Mouse (Mus musculus): ENCODE measurements around the gene Ifnz. TPM values are rescaled to one million over a fixed set of nuclear protein-coding genes. Genes with fewer than 3 reads are reported as not detected.
"Not testable (repeated sequence)": the region's sequence is repeated elsewhere in the genome, so short reads cannot be mapped to it uniquely, and the experiment has no call there.

The Ifnz gene
- total RNA-seq (2012; rRNA removed) (not detected in 2 replicates), total RNA-seq (2014; rRNA removed) (not detected in 2 replicates), polyA plus RNA-seq (2012; ENCODE audit: insufficient read length, low read depth) (not detected in 2 replicates)

DNA sequence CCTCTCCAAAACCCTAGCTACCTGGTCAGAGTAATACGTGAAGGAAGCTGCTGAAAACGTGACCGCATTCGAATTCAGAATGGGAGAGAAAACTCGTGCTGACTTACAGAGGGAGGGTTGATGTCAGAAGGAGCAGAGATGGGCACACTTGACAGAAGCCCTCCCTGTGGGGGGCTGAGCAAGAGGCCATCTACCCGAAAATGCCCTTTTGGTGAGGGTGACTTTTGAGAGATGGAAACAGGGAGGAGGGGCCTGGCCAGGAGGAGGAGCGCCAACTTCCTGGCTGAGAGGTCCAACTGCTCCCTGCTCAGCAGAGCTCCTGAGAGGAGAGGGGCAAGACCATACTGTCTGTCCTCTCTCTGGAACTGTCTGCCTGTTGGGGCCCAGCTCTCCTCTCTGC is at the start of gene Ifnz:
Ifnz (plus strand) TSS at position 301 of the 400 bp plus-strand sequence.
- DNase-seq (ENCODE audit: extremely low read depth); in situ Hi-C loops (cut with MboI; ENCODE audit: low pct_ligation_motif_present, low pct_unique_long_range_greater_than_20kb, low sequenced_read_pairs); dilution Hi-C loops (cut with MboI; ENCODE audit: extremely low pct_ligation_motif_present, extremely low pct_unique_long_range_greater_than_20kb, low sequenced_read_pairs); H3K27me3 ChIP-seq (replicated peaks); H3K9ac ChIP-seq (ENCODE audit: insufficient read depth, low read depth); H3K79me2 ChIP-seq (replicated peaks; ENCODE audit: control insufficient read depth, extremely low read depth, insufficient read depth, poor library complexity, severe bottlenecking); H3K4me1 ChIP-seq (ENCODE audit: control insufficient read depth in 1 of 2, insufficient read depth in 2 of 2); H3K36me3 ChIP-seq (replicated peaks in 1 of 2; ENCODE audit: control insufficient read depth in 1 of 2, insufficient read depth in 1 of 2, low read length in 1 of 2); H3K27ac ChIP-seq (ENCODE audit: insufficient read depth, low read depth); H3K4me2 ChIP-seq (ENCODE audit: insufficient read depth, low read depth, poor library complexity, severe bottlenecking); H3K9me3 ChIP-seq (replicated peaks; ENCODE audit: low read length): not testable (repeated sequence)
- peak within 1 kb of the TSS in 1 of 3 experiments; percentile 60 for H3K4me3 ChIP-seq (replicated peaks in 1 of 3; ENCODE audit: low read depth in 2 of 3, low read length in 2 of 3, poor library complexity in 1 of 3)

DNA sequence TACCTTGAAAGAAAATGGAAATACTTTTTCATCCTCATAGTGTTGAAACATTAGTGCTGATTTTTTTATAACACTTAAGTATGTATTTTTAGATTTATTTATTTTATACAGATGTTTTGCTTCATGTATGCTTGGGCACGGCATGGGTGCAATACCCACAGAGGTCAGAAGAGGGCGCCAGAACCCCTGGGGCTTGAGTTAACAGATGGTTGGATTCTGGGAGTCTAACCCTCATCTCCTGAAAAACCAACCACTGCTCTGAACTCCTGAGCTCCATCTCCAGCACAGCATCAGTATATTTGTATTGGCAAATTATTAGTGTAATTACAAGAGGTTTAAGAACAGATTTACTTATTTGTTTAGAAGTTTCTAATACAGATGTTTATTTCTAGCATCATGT is 43.5 kb upstream of the Ifnz start:
- peaks cover 5 to 7% of the 10 kb centered on the region in 2 experiments for H3K4me1 ChIP-seq (ENCODE audit: control insufficient read depth in 1 of 2, insufficient read depth in 2 of 2)
- in situ Hi-C loops (cut with MboI; ENCODE audit: low pct_ligation_motif_present, low pct_unique_long_range_greater_than_20kb, low sequenced_read_pairs) = loop anchor here (5.0 kb wide), 1 partner anchor 36 kb away; no protein-coding TSS in a partner anchor
- H3K4me3 ChIP-seq (replicated peaks in 1 of 3; ENCODE audit: low read depth in 2 of 3, low read length in 2 of 3, poor library complexity in 1 of 3) = no peak overlapping the region
- H3K27ac ChIP-seq (ENCODE audit: insufficient read depth, low read depth) = no peak overlapping the region
- H3K27me3 ChIP-seq (replicated peaks) = peaks cover 59% of the 10 kb centered on the region
- DNase-seq (ENCODE audit: extremely low read depth) = peak; percentile 62
- peak; percentile 79 for TF ChIP-seq SMC3 (IDR thresholded peaks at IDR 0.05; ENCODE audit: low read depth, low read length)
- TF ChIP-seq CHD1 (IDR thresholded peaks at IDR 0.05; ENCODE audit: low read depth, low read length) = no peak
- no peak for TF ChIP-seq MAFK (IDR thresholded peaks at IDR 0.05; ENCODE audit: insufficient replicate concordance, low read length)
- no peak for TF ChIP-seq TBP (conservative IDR thresholded peaks at IDR 0.05; ENCODE audit: low read depth, low read length)
- TF ChIP-seq MEF2A (IDR thresholded peaks at IDR 0.05; ENCODE audit: borderline replicate concordance, low read depth, low read length) = no peak
- no peak for TF ChIP-seq GABPA (IDR thresholded peaks at IDR 0.05; ENCODE audit: insufficient replicate concordance, low read depth, low read length)
- peak; percentile 91 to 96 for TF ChIP-seq CTCF (conservative IDR thresholded peaks at IDR 0.05 in 1 of 2, IDR thresholded peaks at IDR 0.05 in 1 of 2; ENCODE audit: low read depth in 2 of 2, low read length in 2 of 2)
- peak; percentile 79 for TF ChIP-seq RAD21 (IDR thresholded peaks at IDR 0.05; ENCODE audit: low read depth, low read length)
- TF ChIP-seq JUN (IDR thresholded peaks at IDR 0.05; ENCODE audit: insufficient read depth, low read depth, low read length) = no peak
- no peak for TF ChIP-seq MYC (IDR thresholded peaks at IDR 0.05; ENCODE audit: low read depth, low read length)
- no peak for TF ChIP-seq NRF1 (IDR thresholded peaks at IDR 0.05; ENCODE audit: low read depth, low read length)
- no peak for TF ChIP-seq EP300 (IDR thresholded peaks at IDR 0.05; ENCODE audit: low read length)
- TF ChIP-seq MAX (IDR thresholded peaks at IDR 0.05; ENCODE audit: low read length) = no peak
- no peak for TF ChIP-seq ZMIZ1 (IDR thresholded peaks at IDR 0.05; ENCODE audit: low read depth, low read length)
- TF ChIP-seq ZKSCAN1 (IDR thresholded peaks at IDR 0.05; ENCODE audit: borderline replicate concordance, low read depth, low read length) = no peak
- TF ChIP-seq ELF1 (IDR thresholded peaks at IDR 0.05; ENCODE audit: low read depth, low read length) = no peak
- dilution Hi-C loops (cut with MboI; ENCODE audit: extremely low pct_ligation_motif_present, extremely low pct_unique_long_range_greater_than_20kb, low sequenced_read_pairs) = no loop called here
- no peaks in the 10 kb centered on the region for H3K36me3 ChIP-seq (replicated peaks in 1 of 2; ENCODE audit: control insufficient read depth in 1 of 2, insufficient read depth in 1 of 2, low read length in 1 of 2)
- H3K9ac ChIP-seq (ENCODE audit: insufficient read depth, low read depth) = no peak overlapping the region
- H3K79me2 ChIP-seq (replicated peaks; ENCODE audit: control insufficient read depth, extremely low read depth, insufficient read depth, poor library complexity, severe bottlenecking) = no peaks in the 10 kb centered on the region
- no peaks in the 10 kb centered on the region for H3K9me3 ChIP-seq (replicated peaks; ENCODE audit: low read length)
- H3K4me2 ChIP-seq (ENCODE audit: insufficient read depth, low read depth, poor library complexity, severe bottlenecking) = no peak overlapping the region

Data from CH12.LX (cell line).